Mouse (Mus musculus): ENCODE measurements at regions not wholly inside any gene's neighbourhood (a gene's known extent, or its start where the extent isn't known, plus 50 kb on each side); places are given as distances from the start of the nearest gene placed in this dataset.
"Not testable (repeated sequence)": the region's sequence is repeated elsewhere in the genome, so short reads cannot be mapped to it uniquely, and the experiment has no call there.

DNA sequence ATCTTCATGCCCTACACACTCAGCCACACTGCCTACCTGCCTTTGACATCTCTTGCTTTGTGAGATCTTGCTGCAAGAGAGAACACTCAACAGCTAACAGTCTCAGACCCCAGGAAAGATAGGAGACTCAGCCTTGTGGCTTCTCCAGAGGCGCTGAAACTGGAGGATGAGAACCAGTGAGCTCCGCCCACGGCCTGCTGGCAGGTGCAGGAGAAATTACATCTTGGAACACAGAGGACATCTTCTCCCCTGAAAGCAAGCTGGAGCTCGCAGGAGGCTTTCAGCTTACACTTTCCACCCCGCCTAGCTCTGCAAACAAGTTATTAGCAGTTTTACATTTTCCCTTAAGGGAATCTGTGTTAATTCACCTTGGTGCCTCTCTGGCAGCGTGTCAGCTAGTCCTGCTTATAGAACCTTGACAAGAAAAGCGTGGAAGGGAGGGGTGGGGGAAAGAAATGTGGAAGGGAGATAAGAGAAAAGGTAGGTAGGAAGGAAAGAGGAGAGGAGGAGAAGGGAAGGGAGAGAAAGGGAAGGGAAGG is 185.2 kb upstream of the Kit start:
- no peak for TF ChIP-seq GATA1 (IDR thresholded peaks at IDR 0.05; ENCODE audit: borderline replicate concordance, low read length)
- TF ChIP-seq FLI1 (IDR thresholded peaks at IDR 0.05; ENCODE audit: low read length): no peak
- Histone ChIP-seq H3K36me3 (replicated peaks; ENCODE audit: low read length) (no peaks in the 10 kb centered on the region), H3K27me3 (replicated peaks) (peaks cover 12% of the 10 kb centered on the region), H3K9me3 (peaks cover 12% of the 10 kb centered on the region), H3K4me1 (no peaks in the 10 kb centered on the region), H3K4me3 (replicated peaks) (no peak overlapping the region)

DNA sequence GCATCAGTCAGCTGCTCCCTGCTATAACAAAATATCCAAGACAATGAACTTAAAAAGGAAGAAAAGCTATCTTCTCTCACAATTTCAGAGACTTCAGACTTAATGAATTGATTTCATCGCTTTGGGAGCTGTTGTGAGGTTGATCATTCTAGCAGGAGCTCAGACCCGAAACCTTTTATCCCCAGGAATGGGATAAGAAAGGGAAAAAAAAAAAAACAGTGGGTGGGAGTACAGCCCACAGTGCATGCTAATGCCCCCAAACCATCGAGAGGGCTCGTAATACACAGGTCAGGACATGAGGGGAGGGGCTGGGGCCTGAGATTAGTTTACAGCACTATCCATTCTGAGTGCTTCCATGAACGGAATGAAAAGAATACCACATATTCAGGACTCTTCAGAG is 175.9 kb upstream of the Kit start:
- Histone ChIP-seq H3K4me3 (replicated peaks) (no peak overlapping the region), H3K36me3 (replicated peaks; ENCODE audit: low read length) (no peaks in the 10 kb centered on the region), H3K27me3 (replicated peaks) (peaks cover 11% of the 10 kb centered on the region), H3K4me1 (no peaks in the 10 kb centered on the region), H3K9me3 (no peaks in the 10 kb centered on the region)
- TF ChIP-seq FLI1 (IDR thresholded peaks at IDR 0.05; ENCODE audit: low read length) (no peak), GATA1 (IDR thresholded peaks at IDR 0.05; ENCODE audit: borderline replicate concordance, low read length) (no peak)

DNA sequence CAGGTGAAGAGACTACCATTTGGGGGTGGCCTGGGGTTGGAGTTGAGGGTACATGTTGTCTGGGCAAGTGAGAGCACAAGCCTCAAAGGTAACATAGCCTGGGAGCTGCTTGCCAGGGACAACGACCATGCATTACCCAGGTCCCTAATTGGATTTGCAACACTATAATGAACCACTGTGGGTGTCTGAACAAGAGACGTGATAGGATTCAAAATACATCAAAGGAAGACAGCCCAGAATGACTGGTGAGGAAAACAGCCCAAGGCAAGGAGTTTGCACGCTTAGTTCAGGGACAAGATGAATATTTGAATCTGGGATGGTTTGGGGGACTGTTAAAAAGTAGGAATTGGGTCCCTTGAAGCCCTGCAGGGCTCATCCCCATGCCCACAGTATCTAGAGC is 173.0 kb upstream of the Kit start:
- TF ChIP-seq GATA1 (IDR thresholded peaks at IDR 0.05; ENCODE audit: borderline replicate concordance, low read length) (no peak), FLI1 (IDR thresholded peaks at IDR 0.05; ENCODE audit: low read length) (no peak)
- Histone ChIP-seq H3K9me3 (no peaks in the 10 kb centered on the region), H3K4me3 (replicated peaks) (no peak overlapping the region)

DNA sequence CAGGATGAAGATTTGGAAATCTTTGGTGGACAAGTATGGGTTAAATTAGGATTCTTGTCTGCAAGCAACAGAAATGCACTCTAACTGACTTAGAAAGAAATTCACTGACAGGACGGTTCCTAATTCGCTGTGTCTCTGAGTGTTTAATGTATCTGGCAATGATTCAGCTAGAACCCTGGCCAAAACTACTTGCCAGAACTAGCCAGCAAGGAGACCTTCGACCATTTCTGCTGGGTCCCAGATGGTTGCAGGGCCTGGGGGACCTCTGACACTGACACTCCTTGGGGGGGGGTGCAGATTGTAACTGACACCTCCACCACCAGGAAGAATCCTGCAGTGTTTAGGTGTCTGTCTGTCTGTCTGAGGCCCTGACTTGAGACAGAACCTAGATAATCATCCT is 172.1 kb upstream of the Kit start:
- Histone ChIP-seq H3K27me3 (replicated peaks) (peaks cover 13% of the 10 kb centered on the region), H3K9me3 (no peaks in the 10 kb centered on the region), H3K4me1 (no peaks in the 10 kb centered on the region), H3K4me3 (replicated peaks) (no peak overlapping the region), H3K36me3 (replicated peaks; ENCODE audit: low read length) (no peaks in the 10 kb centered on the region)
- TF ChIP-seq FLI1 (IDR thresholded peaks at IDR 0.05; ENCODE audit: low read length): no peak

More for the DNA sequence above, 173.0 kb upstream of the Kit start:
- Histone ChIP-seq H3K36me3 (replicated peaks; ENCODE audit: low read length) (no peaks in the 10 kb centered on the region), H3K27me3 (replicated peaks) (peaks cover 13% of the 10 kb centered on the region), H3K4me1 (no peaks in the 10 kb centered on the region)

DNA sequence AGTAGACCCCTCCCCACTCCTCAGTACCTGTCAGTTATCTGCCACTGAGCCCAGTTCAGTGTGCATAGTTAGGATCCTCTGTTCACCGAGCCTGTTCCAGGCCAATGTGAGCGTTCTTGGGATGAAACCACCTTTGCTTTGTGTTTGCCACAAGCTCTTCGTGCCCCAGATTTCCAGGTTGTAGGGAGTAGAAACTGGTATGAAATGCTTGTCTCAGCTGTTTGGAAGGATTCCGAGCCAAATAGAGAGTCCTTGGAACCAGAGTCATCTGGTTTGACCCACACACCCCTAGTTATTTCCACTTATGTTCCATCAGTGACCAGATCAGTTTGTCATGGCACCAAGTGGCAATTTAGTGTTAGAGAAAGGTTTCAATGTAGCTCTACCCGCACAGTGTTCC is 171.2 kb upstream of the Kit start:
- Histone ChIP-seq H3K9me3 (no peaks in the 10 kb centered on the region), H3K4me1 (no peaks in the 10 kb centered on the region), H3K36me3 (replicated peaks; ENCODE audit: low read length) (no peaks in the 10 kb centered on the region), H3K27me3 (replicated peaks) (peaks cover 13% of the 10 kb centered on the region), H3K4me3 (replicated peaks) (no peak overlapping the region)
- TF ChIP-seq GATA1 (IDR thresholded peaks at IDR 0.05; ENCODE audit: borderline replicate concordance, low read length): no peak
- no peak for TF ChIP-seq FLI1 (IDR thresholded peaks at IDR 0.05; ENCODE audit: low read length)

GRCm38 (mm10) chr5:75404601-75405285 is 170.0 kb upstream of the Kit start:
- H3K4me3 ChIP-seq (replicated peaks): no peak overlapping the region
- no peak for TF ChIP-seq GATA1 (IDR thresholded peaks at IDR 0.05; ENCODE audit: borderline replicate concordance, low read length)
- no peak for TF ChIP-seq FLI1 (IDR thresholded peaks at IDR 0.05; ENCODE audit: low read length)
- no peaks in the 10 kb centered on the region for H3K36me3 ChIP-seq (replicated peaks; ENCODE audit: low read length)
- peaks cover 13% of the 10 kb centered on the region for H3K27me3 ChIP-seq (replicated peaks)
- no peaks in the 10 kb centered on the region for H3K4me1 ChIP-seq
- H3K9me3 ChIP-seq: no peaks in the 10 kb centered on the region

GRCm38 (mm10) chr5:75405496-75405895 is 169.2 kb upstream of the Kit start:
- Histone ChIP-seq H3K9me3 (no peaks in the 10 kb centered on the region), H3K36me3 (replicated peaks; ENCODE audit: low read length) (no peaks in the 10 kb centered on the region), H3K27me3 (replicated peaks) (peaks cover 13% of the 10 kb centered on the region), H3K4me1 (no peaks in the 10 kb centered on the region), H3K4me3 (replicated peaks) (no peak overlapping the region)
- TF ChIP-seq FLI1 (IDR thresholded peaks at IDR 0.05; ENCODE audit: low read length) (no peak), GATA1 (IDR thresholded peaks at IDR 0.05; ENCODE audit: borderline replicate concordance, low read length) (no peak)

DNA sequence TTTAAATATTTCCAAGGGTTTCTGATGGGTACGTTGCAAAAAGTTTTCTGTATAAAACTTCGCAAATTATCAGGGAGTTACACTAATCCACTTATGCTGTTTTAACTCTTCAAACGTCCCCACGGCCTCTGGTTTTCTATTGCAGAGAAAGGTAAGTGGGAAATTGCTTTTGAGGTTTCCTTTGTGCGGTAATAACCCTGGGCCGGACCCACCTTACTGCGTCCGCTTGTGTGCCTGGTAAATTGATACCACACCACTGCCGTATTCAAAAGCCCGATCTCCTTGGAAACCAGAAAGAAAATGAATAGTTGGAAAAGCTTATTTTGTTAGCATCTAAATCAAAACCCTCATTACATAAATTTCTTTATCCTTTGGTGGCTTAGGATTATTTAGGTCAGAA is 167.0 kb upstream of the Kit start:
- TF ChIP-seq GATA1 (IDR thresholded peaks at IDR 0.05; ENCODE audit: borderline replicate concordance, low read length): no peak
- no peak for TF ChIP-seq FLI1 (IDR thresholded peaks at IDR 0.05; ENCODE audit: low read length)
- Histone ChIP-seq H3K9me3 (no peaks in the 10 kb centered on the region), H3K36me3 (replicated peaks; ENCODE audit: low read length) (no peaks in the 10 kb centered on the region), H3K4me1 (no peaks in the 10 kb centered on the region), H3K27me3 (replicated peaks) (peaks cover 7% of the 10 kb centered on the region), H3K4me3 (replicated peaks) (no peak overlapping the region)

DNA sequence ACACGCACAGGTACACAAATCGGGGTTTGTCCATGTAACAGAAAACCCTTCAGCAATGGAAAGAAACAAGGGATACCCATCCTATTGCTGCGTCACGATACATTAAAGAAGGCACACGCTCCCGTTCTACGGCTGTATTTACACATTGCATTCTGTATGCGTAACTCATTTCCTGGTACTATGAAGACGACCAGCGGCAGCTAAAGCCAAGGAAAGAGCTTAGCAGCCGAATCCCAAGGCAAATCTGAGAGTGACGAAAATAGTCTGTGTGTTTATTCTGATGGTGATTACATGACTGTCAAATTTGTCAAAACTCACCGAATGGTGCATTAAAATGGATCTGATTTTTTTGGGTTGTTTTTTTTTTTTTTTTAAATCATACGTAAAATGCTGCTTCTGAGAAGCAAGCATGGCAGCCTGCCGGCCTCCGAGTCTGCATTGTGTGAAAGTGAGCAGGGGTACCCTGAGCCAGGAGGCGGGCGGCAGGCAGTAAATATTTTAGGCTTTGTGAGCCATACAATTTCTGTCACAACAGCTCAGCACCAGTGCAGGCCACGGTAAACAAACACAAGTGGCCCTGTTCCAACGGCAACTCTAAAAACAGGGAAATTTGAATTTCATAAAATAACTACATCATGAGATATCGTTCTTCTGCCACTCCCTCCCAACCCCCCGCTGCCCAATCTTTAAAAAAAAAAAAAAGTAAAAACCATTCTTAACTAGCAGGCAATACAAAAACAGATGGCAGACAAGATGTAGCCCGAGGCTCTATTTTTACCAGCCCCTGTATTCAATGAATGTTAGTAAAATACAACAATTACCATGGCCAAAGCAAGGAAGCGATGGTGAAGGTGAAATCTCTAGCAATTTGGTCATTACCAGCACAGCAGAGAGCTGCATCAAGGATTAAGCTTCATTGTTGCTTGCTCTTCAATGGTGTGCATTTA is 164.2 kb upstream of the Kit start:
- TF ChIP-seq GATA1 (IDR thresholded peaks at IDR 0.05; ENCODE audit: borderline replicate concordance, low read length) (no peak), FLI1 (IDR thresholded peaks at IDR 0.05; ENCODE audit: low read length) (no peak)
- H3K27me3 ChIP-seq (replicated peaks): peaks cover 3% of the 10 kb centered on the region
- H3K36me3 ChIP-seq (replicated peaks; ENCODE audit: low read length): no peaks in the 10 kb centered on the region
- H3K9me3 ChIP-seq: no peaks in the 10 kb centered on the region
- H3K4me1 ChIP-seq: no peaks in the 10 kb centered on the region
- no peak overlapping the region for H3K4me3 ChIP-seq (replicated peaks)

- not testable (repeated sequence) for H3K27me3 ChIP-seq (replicated peaks); H3K4me1 ChIP-seq; H3K4me3 ChIP-seq (replicated peaks); H3K9me3 ChIP-seq; H3K36me3 ChIP-seq (replicated peaks; ENCODE audit: low read length)
These were observed 155.4 kb upstream of the Kit start for GRCm38 (mm10) chr5:75419282-75419681.
